Mouse (Mus musculus) embryonic fibroblast, embryonic 13.5 days (primary cell): ENCODE results near the gene Txn2.

ENCODE experiments used
- CTCF ChIP-seq: IDR thresholded peaks from 2 replicates; pipeline ENCODE4 v1.5.1; 2011; ENCODE audit warnings: mild to moderate bottlenecking, control low read depth, low read length, moderate library complexity, borderline replicate concordance; ENCODE audit not compliant: insufficient read depth
- POLR2A ChIP-seq: IDR thresholded peaks from 2 replicates; pipeline ENCODE4 v1.6.1; 2011; ENCODE audit warnings: low read depth, mild to moderate bottlenecking, control low read depth, low read length, moderate library complexity

DNA sequence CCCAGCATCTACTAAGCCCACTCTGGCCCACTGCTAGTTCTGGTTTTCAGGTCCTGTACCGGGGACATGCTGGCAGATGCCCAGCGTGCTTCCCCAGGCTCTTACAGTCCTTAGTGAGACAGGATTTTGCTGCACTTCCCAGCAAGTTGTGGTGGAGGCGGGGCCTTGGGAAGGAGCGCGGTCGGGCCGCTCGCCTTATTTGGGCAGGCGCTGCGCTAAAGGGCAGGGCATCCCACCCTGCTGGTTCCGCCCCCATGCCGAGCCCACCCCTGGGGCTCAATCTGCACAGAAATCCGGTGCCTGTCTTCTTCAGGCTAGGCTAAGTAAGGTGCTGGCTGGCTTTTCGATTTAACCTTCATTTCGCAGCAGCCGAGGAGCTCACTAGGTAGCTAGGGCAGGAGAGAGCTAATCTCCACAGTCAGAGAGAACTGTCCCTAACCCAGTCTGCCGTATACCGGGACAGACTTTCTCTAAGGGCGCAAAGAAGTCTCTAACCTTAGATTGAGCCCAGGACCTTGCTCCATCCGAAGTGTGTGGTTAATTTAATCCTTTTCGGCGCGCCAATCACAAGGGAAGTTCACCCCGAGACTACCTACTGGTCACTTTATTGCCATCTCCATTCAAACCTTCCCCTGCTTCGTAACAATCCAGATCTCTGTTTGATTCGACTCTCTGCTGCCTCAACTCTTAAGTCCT lies 23.4 kb downstream of the Txn2 start:
- TF ChIP-seq CTCF: no peak
- peak; percentile 76 for TF ChIP-seq POLR2A
